Mouse (Mus musculus) olfactory bulb, adult 2 months (tissue): ENCODE results near the gene Arl15. TPM values are rescaled to one million over a fixed set of nuclear protein-coding genes. Genes with fewer than 3 reads are reported as not detected.

Experiments
- H3K27ac ChIP-seq: fragments of 200-500 bp; 2 replicates; pipeline ENCODE4 v1.5.1; 2012; ENCODE audit warnings: low read depth, low read length; ENCODE audit not compliant: insufficient read depth
- H3K4me1 ChIP-seq: fragments of 200-500 bp; 2 replicates; pipeline ENCODE4 v1.6.1; 2012; ENCODE audit warnings: low read length; ENCODE audit not compliant: control insufficient read depth, insufficient read depth
- H3K4me3 ChIP-seq: fragments of 200-500 bp; 2 replicates; pipeline ENCODE4 v1.5.1; 2012; ENCODE audit warnings: mild to moderate bottlenecking, low read depth, low read length, moderate library complexity; ENCODE audit not compliant: insufficient read depth
- CTCF ChIP-seq: fragments of 200-500 bp; IDR thresholded peaks from 2 replicates; pipeline ENCODE4 v1.5.1; 2012; ENCODE audit warnings: low read depth, mild to moderate bottlenecking, low read length, moderate library complexity; ENCODE audit not compliant: insufficient read depth
- POLR2A ChIP-seq: fragments of 200-500 bp; IDR thresholded peaks from 2 replicates; pipeline ENCODE4 v1.6.1; 2012; ENCODE audit warnings: mild to moderate bottlenecking, low read depth, low read length, moderate library complexity; ENCODE audit not compliant: insufficient read depth
- WGBS: fragments of 180-500 bp; shearing (Covaris S2); methylation state at CpG from one replicate; pipeline ENCODE4 v1.1.7; 2018; 5-methylcytosine and 5-hydroxymethylcytosine counted together
- polyA plus RNA-seq: library from polyadenylated mRNA; stranded (reverse); fragments of >200 nt; gene quantifications from 2 replicates; pipeline ENCODE4 v1.2.4, GENCODE M21; 2012; ENCODE audit warnings: low replicate concordance; ENCODE audit not compliant: missing spikeins, insufficient read depth, insufficient read length

The Arl15 gene
- polyA plus RNA-seq, 1 experiment = not detected

DNA sequence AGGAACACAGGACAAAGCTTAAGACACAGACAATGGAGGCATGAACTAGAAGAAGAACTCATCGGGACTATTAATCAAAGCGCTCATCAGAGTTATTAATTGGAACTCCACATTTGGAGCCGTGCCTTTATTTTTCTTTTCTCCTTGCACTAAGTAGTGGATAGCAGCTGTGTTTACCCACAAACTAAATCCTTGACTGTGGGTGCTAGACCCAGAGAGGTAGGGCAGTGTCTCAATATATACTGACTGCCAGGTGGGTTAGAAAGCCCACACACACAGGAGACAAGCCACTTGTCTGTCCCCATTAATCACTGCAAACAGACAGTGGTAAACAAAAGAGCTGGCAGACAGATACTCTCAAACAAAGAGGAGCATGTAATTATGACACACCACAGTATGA, 147.6 kb downstream of the Arl15 start:
- no peaks in the 10 kb centered on the region for H3K4me1 ChIP-seq
- H3K27ac ChIP-seq = no peak overlapping the region
- whole genome bisulfite sequencing = 57% methylated on average over 3 of the region's 3 CpGs
- TF ChIP-seq POLR2A (no peak), CTCF (no peak)
- H3K4me3 ChIP-seq = no peak overlapping the region

DNA sequence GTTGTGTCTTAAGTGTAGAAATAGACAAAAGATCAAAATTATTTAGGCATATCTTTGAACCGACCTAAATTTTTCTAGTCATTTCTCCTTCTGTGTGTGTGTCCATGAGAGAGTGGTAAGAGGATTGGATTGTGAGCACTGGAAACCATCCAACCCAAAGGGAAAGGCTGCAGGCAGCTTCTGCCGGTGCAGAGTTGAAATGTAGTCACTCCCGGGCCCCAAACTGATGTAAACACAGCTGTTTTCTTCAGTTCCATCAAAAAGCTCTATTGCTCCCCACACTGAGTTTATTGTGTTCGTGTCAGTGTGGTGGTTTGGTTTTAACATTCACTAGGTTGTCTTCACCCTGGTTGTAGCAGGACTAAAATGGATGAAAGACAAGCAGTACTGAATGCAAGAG, 153.2 kb downstream of the Arl15 start:
- H3K4me3 ChIP-seq = no peak overlapping the region
- H3K4me1 ChIP-seq = no peaks in the 10 kb centered on the region
- 27% methylated on average over 4 of the region's 4 CpGs for WGBS
- no peak overlapping the region for H3K27ac ChIP-seq
- TF ChIP-seq CTCF = no peak
- TF ChIP-seq POLR2A = no peak

- 70% methylated on average over 5 of the region's 5 CpGs for WGBS
- no peak for TF ChIP-seq CTCF
- TF ChIP-seq POLR2A = no peak
- Histone ChIP-seq H3K4me1 (no peaks in the 10 kb centered on the region), H3K27ac (no peak overlapping the region), H3K4me3 (no peak overlapping the region)
Observed at GRCm38 (mm10) chr13:113949708-113950107, 155.4 kb downstream of the Arl15 start.

DNA sequence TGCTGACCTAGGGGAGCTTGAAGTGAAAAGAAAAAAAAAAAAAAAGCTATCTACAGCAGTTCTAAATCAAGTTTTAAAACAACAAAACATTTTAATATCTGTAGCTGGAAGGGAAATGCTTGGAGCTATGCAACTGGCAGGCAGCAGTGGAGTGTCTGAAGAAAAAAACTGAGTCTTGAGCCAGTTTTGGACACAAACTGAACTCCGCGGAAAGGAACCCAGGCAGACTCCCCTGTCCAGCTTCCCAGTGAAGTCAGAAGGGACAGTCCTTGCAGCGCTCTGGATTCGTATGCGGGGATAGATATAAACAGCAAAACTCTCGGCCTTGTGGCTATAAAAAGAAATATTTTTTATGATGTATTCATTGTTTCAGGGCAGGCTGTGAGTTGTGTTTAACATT, 155.8 kb downstream of the Arl15 start:
- Histone ChIP-seq H3K4me3 (no peak overlapping the region), H3K27ac (no peak overlapping the region), H3K4me1 (no peaks in the 10 kb centered on the region)
- TF ChIP-seq POLR2A = no peak
- TF ChIP-seq CTCF = no peak
- 72% methylated on average over 6 of the region's 6 CpGs for WGBS

- Histone ChIP-seq H3K27ac (no peak overlapping the region), H3K4me3 (no peak overlapping the region), H3K4me1 (no peaks in the 10 kb centered on the region)
- 83% methylated on average over 4 of the region's 4 CpGs for WGBS
- TF ChIP-seq POLR2A = no peak
- no peak for TF ChIP-seq CTCF
Observed at GRCm38 (mm10) chr13:113957438-113957837, 163.1 kb downstream of the Arl15 start.

GRCm38 (mm10) chr13:113964945-113965344, 170.6 kb downstream of the Arl15 start:
- WGBS = 96% methylated on average over 9 of the region's 9 CpGs
- Histone ChIP-seq H3K4me1 (no peaks in the 10 kb centered on the region), H3K27ac (no peak overlapping the region), H3K4me3 (no peak overlapping the region)
- TF ChIP-seq POLR2A = no peak
- TF ChIP-seq CTCF = no peak

GRCm38 (mm10) chr13:113970706-113971105, 176.4 kb downstream of the Arl15 start:
- Histone ChIP-seq H3K4me3 (no peak overlapping the region), H3K27ac (no peak overlapping the region), H3K4me1 (no peaks in the 10 kb centered on the region)
- WGBS = 55% methylated on average over 5 of the region's 5 CpGs
- TF ChIP-seq POLR2A = no peak
- no peak for TF ChIP-seq CTCF

DNA sequence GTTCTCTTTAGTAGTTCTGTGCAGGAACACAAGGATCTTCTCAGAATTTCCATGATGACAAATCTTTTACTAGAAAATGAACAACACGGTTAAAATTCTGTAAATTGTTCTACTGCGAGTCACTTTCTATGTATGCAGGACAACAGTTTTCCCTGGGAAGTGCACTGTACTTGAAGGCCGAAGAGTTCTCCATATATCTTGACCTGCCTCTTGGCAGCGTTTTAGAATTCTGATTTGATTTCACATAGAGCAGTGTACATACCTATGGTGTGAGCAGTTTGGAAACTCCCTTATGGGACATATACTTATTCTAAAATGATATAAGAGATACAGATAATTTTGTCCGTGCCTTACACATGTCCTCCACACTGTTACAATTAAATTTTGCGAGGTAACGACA, 178.1 kb downstream of the Arl15 start:
- no peak overlapping the region for H3K4me3 ChIP-seq
- no peaks in the 10 kb centered on the region for H3K4me1 ChIP-seq
- no peak overlapping the region for H3K27ac ChIP-seq
- TF ChIP-seq CTCF (no peak), POLR2A (no peak)
- WGBS = 92% methylated on average over 7 of the region's 7 CpGs

DNA sequence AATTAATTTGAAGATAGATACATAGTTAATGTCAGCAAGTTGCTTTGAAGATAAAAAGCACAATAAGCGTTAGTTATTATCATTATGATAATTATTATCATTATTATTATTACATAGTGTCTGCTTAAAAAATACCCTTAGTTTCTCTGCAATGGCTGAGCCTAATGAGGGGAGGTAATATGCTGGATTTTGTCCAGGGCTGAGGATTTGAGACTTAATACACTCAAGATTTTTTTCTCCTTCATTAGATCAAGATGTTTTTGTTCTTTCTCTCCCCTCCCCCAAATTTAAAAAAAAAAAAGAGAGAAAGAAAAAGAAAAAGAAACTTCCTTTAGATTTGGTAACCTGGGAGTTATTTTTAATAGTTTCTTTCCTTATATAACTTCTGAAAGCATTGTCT, 180.6 kb downstream of the Arl15 start:
- Histone ChIP-seq H3K4me1 (no peaks in the 10 kb centered on the region), H3K4me3 (no peak overlapping the region), H3K27ac (no peak overlapping the region)
- 71% methylated on average over 1 of the region's 1 CpGs for WGBS
- TF ChIP-seq CTCF (no peak), POLR2A (no peak)

DNA sequence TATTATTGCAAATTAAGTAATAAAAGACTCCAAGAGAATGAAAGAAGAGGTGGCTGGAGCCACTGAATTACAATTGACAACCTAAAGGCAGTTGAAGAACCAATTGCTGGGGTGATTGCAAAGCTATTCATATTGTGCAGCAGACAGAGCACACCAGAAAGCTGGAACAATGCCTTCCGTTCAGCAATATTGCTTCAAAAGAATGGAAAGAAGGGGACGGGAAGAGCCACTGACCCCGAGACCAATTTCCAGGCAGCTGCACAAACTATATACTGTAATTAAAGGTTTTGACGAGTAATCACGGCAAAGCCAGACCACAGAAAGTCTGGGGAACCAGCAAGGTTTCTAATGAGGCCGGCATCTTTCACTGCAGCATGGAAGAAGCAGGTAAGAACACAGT, 181.4 kb downstream of the Arl15 start:
- Histone ChIP-seq H3K4me1 (no peaks in the 10 kb centered on the region), H3K27ac (no peak overlapping the region), H3K4me3 (no peak overlapping the region)
- WGBS = 66% methylated on average over 6 of the region's 6 CpGs
- TF ChIP-seq POLR2A (no peak), CTCF (no peak)
